Mouse (Mus musculus): ENCODE results near the gene Gemin8.

DNA sequence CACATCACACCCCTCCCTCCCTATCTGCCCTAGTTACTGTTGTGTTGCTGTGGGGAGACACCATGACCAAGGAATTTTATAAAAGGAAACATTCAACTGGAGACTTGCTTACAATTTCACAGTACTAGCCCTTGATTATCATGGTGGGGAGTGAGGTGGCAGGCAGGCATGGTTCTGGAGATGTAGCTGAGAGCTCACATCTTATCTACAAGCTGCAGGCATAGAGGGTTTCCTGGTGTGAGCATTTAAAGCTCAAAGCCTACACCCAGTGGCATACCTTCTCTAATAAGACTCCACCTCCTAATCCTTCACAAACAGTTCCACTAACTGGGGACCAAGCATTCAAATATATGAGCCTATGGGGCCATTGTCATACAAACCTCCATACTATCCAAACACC is 26.1 kb downstream of the Gemin8 start:
- no peak for TF ChIP-seq CTCF (IDR thresholded peaks at IDR 0.05)
- TF ChIP-seq EP300 (IDR thresholded peaks at IDR 0.05), result no peak
